Mouse (Mus musculus) stomach, embryonic 15.5 days (tissue): ENCODE measurements around the gene Lrrc75b. TPM values are rescaled to one million over a fixed set of nuclear protein-coding genes. Genes with fewer than 3 reads are reported as not detected.

ENCODE experiments used
- ATAC-seq: fragments of 200-750 bp; cut with Nextera tagmentation; 2 replicates; pipeline ENCODE4 v1.8.0; 2017; ENCODE audit warnings: low read depth, moderate number of reproducible peaks, moderate TSS enrichment; ENCODE audit not compliant: insufficient read depth, low FRiP score
- H3K27ac ChIP-seq: fragments of 300-500 bp; sonication (generic); 2 replicates; pipeline ENCODE4 v1.5.1; 2015; ENCODE audit warnings: mild to moderate bottlenecking, inconsistent platforms
- H3K27me3 ChIP-seq: fragments of 300-500 bp; sonication (generic); replicated peaks from 2 replicates; pipeline ENCODE4 v1.6.1; 2015; ENCODE audit warnings: inconsistent platforms
- H3K36me3 ChIP-seq: fragments of 300-500 bp; sonication (generic); 2 replicates; pipeline ENCODE4 v1.6.1; 2015; ENCODE audit warnings: inconsistent platforms
- H3K4me1 ChIP-seq: fragments of 300-500 bp; sonication (generic); 2 replicates; pipeline ENCODE4 v1.6.1; 2015; ENCODE audit warnings: inconsistent platforms
- H3K4me2 ChIP-seq: fragments of 300-500 bp; sonication (generic); 2 replicates; pipeline ENCODE4 v1.6.1; 2015; ENCODE audit warnings: mild to moderate bottlenecking, inconsistent platforms
- H3K4me3 ChIP-seq: fragments of 300-500 bp; sonication (generic); replicated peaks from 2 replicates; pipeline ENCODE4 v1.5.1; 2015; ENCODE audit warnings: inconsistent platforms
- H3K9ac ChIP-seq: fragments of 300-500 bp; sonication (generic); 2 replicates; pipeline ENCODE4 v1.6.1; 2015; ENCODE audit warnings: inconsistent platforms
- H3K9me3 ChIP-seq: fragments of 300-500 bp; sonication (generic); 2 replicates; pipeline ENCODE4 v1.6.1; 2016; ENCODE audit warnings: inconsistent platforms
- WGBS: fragments of 180-500 bp; shearing (Covaris S2); methylation state at CpG from one replicate; pipeline ENCODE4 v1.1.7; 2015; 5-methylcytosine and 5-hydroxymethylcytosine counted together
- polyA plus RNA-seq: library from polyadenylated mRNA; unstranded; fragments of >200 nt; fragmentation: Nextera tagmentation; extraction: Ambion mirVana; gene quantifications from 2 replicates; pipeline ENCODE4 v1.2.1, GENCODE M21; 2015

Lrrc75b gene
- polyA plus RNA-seq, 1 experiment from 2014 or later: 1.6 TPM

- no peak overlapping the region for H3K27ac ChIP-seq
- no peaks in the 10 kb centered on the region for H3K36me3 ChIP-seq
- no peaks in the 10 kb centered on the region for H3K4me1 ChIP-seq
- no peak for ATAC-seq
- peaks cover under 1% of the 10 kb centered on the region; the same call in 1 of the 2 replicates for H3K27me3 ChIP-seq
- H3K9ac ChIP-seq: no peak overlapping the region
- no peak overlapping the region for H3K4me3 ChIP-seq
- no peak overlapping the region for H3K4me2 ChIP-seq
- 81% methylated on average over 5 of the region's 5 CpGs for WGBS
- H3K9me3 ChIP-seq: no peaks in the 10 kb centered on the region
Observed at GRCm38 (mm10) chr10:75566321-75566720, 6.2 kb upstream of the Lrrc75b start.

- no peak; the same call in 1 of the 2 replicates for ATAC-seq
- H3K4me3 ChIP-seq: no peak overlapping the region
- no peaks in the 10 kb centered on the region for H3K9me3 ChIP-seq
- no peaks in the 10 kb centered on the region for H3K4me1 ChIP-seq
- H3K36me3 ChIP-seq: no peaks in the 10 kb centered on the region
- no peak overlapping the region for H3K9ac ChIP-seq
- no peak overlapping the region for H3K4me2 ChIP-seq
- WGBS: 56% methylated on average over 7 of the region's 7 CpGs
- no peak overlapping the region for H3K27ac ChIP-seq
- H3K27me3 ChIP-seq: peaks cover 5% of the 10 kb centered on the region
Observed at GRCm38 (mm10) chr10:75565906-75566305, 5.8 kb upstream of the Lrrc75b start.

- ATAC-seq: no peak
- Histone ChIP-seq H3K27me3 (peaks cover 10% of the 10 kb centered on the region), H3K36me3 (no peaks in the 10 kb centered on the region), H3K27ac (no peak overlapping the region), H3K4me2 (no peak overlapping the region), H3K4me3 (no peak overlapping the region), H3K9ac (no peak overlapping the region), H3K4me1 (peaks cover 2% of the 10 kb centered on the region; the same call in 1 of the 2 replicates), H3K9me3 (no peaks in the 10 kb centered on the region)
- 55% methylated on average over 6 of the region's 6 CpGs for WGBS
Observed at GRCm38 (mm10) chr10:75565436-75565835, 5.3 kb upstream of the Lrrc75b start.

- H3K4me2 ChIP-seq: no peak overlapping the region
Observed at GRCm38 (mm10) chr10:75564687-75565265, 4.6 kb upstream of the Lrrc75b start.

GRCm38 (mm10) chr10:75562596-75562995, 2.5 kb upstream of the Lrrc75b start:
- no peak for ATAC-seq

More at GRCm38 (mm10) chr10:75564687-75565265, 4.6 kb upstream of the Lrrc75b start:
- Histone ChIP-seq H3K27ac (no peak overlapping the region), H3K9me3 (no peaks in the 10 kb centered on the region), H3K27me3 (peaks cover 16% of the 10 kb centered on the region), H3K9ac (no peak overlapping the region), H3K4me3 (no peak overlapping the region), H3K36me3 (no peaks in the 10 kb centered on the region), H3K4me1 (peaks cover 9% of the 10 kb centered on the region; the same call in 1 of the 2 replicates)
- 78% methylated on average over 12 of the region's 12 CpGs for WGBS
- no peak for ATAC-seq

GRCm38 (mm10) chr10:75561071-75561654, 1.0 kb upstream of the Lrrc75b start, which contains the start of gene Ggt1:
Gene Ggt1, plus strand, starts transcription at chr10:75561604.
- no peak within 1 kb of the TSS for H3K27ac ChIP-seq
- H3K27me3 ChIP-seq: peaks cover 27% of the 10 kb centered on the region
- no peaks in the 10 kb centered on the region for H3K36me3 ChIP-seq
- H3K9me3 ChIP-seq: no peaks in the 10 kb centered on the region
- peaks cover 16% of the 10 kb centered on the region; the same call in 1 of the 2 replicates for H3K4me1 ChIP-seq
- no peak within 1 kb of the TSS for H3K9ac ChIP-seq
- peak within 1 kb of the TSS; percentile 98 for H3K4me2 ChIP-seq
- 63% methylated on average over 10 of the region's 10 CpGs for WGBS
- peak within 1 kb of the TSS; percentile 56; the same call in 1 of the 2 replicates for H3K4me3 ChIP-seq
- no peak for ATAC-seq

More at GRCm38 (mm10) chr10:75562596-75562995, 2.5 kb upstream of the Lrrc75b start:
- 79% methylated on average over 8 of the region's 8 CpGs for WGBS
- no peak overlapping the region for H3K27ac ChIP-seq
- H3K9me3 ChIP-seq: no peaks in the 10 kb centered on the region
- H3K4me1 ChIP-seq: peaks cover 16% of the 10 kb centered on the region; the same call in 1 of the 2 replicates
- H3K4me2 ChIP-seq: no peak overlapping the region
- no peaks in the 10 kb centered on the region for H3K36me3 ChIP-seq
- no peak overlapping the region for H3K9ac ChIP-seq
- peaks cover 27% of the 10 kb centered on the region for H3K27me3 ChIP-seq
- H3K4me3 ChIP-seq: no peak overlapping the region

GRCm38 (mm10) chr10:75560549-75560899, 394 bp upstream of the Lrrc75b start:
- H3K4me1 ChIP-seq: peaks cover 16% of the 10 kb centered on the region; the same call in 1 of the 2 replicates
- H3K4me2 ChIP-seq: peak overlapping the region; percentile 98
- peaks cover 27% of the 10 kb centered on the region for H3K27me3 ChIP-seq
- peak overlapping the region; percentile 56 for H3K4me3 ChIP-seq
- no peak for ATAC-seq
- no peaks in the 10 kb centered on the region for H3K36me3 ChIP-seq
- H3K9me3 ChIP-seq: no peaks in the 10 kb centered on the region
- 23% methylated on average over 6 of the region's 6 CpGs for WGBS
- H3K9ac ChIP-seq: no peak overlapping the region
- no peak overlapping the region for H3K27ac ChIP-seq

- Histone ChIP-seq H3K4me3 (peak overlapping the region; percentile 56), H3K4me2 (peak overlapping the region; percentile 98), H3K27me3 (peaks cover 27% of the 10 kb centered on the region), H3K36me3 (no peaks in the 10 kb centered on the region), H3K9ac (no peak overlapping the region), H3K27ac (no peak overlapping the region), H3K9me3 (no peaks in the 10 kb centered on the region), H3K4me1 (peaks cover 16% of the 10 kb centered on the region; the same call in 1 of the 2 replicates)
- 4% methylated on average over 14 of the region's 14 CpGs for WGBS
- no peak for ATAC-seq
Observed at GRCm38 (mm10) chr10:75559041-75559675, 972 bp downstream of the Lrrc75b start.

- H3K4me2 ChIP-seq: no peak overlapping the region
- no peak for ATAC-seq
Observed at GRCm38 (mm10) chr10:75558515-75558914, 1.6 kb downstream of the Lrrc75b start.

GRCm38 (mm10) chr10:75556026-75556425, 4.1 kb downstream of the Lrrc75b start:
- Histone ChIP-seq H3K4me2 (no peak overlapping the region), H3K36me3 (no peaks in the 10 kb centered on the region), H3K4me1 (peaks cover 23% of the 10 kb centered on the region), H3K27ac (peak overlapping the region; percentile 5), H3K27me3 (peaks cover 23% of the 10 kb centered on the region), H3K9me3 (no peaks in the 10 kb centered on the region), H3K9ac (no peak overlapping the region), H3K4me3 (no peak overlapping the region)
- peak; percentile 57; the same call in 1 of the 2 replicates for ATAC-seq
- 63% methylated on average over 9 of the region's 9 CpGs for WGBS

More at GRCm38 (mm10) chr10:75558515-75558914, 1.6 kb downstream of the Lrrc75b start:
- Histone ChIP-seq H3K36me3 (no peaks in the 10 kb centered on the region), H3K4me3 (no peak overlapping the region), H3K9me3 (no peaks in the 10 kb centered on the region), H3K27ac (no peak overlapping the region), H3K4me1 (peaks cover 16% of the 10 kb centered on the region; the same call in 1 of the 2 replicates), H3K27me3 (peaks cover 27% of the 10 kb centered on the region), H3K9ac (no peak overlapping the region)
- WGBS: 41% methylated on average over 3 of the region's 3 CpGs

GRCm38 (mm10) chr10:75555557-75555956, 4.6 kb downstream of the Lrrc75b start:
- H3K4me1 ChIP-seq: peaks cover 24% of the 10 kb centered on the region
- no peaks in the 10 kb centered on the region for H3K9me3 ChIP-seq
- no peak overlapping the region for H3K4me2 ChIP-seq
- no peaks in the 10 kb centered on the region for H3K36me3 ChIP-seq
- ATAC-seq: no peak
- WGBS: 75% methylated on average over 6 of the region's 6 CpGs
- H3K27me3 ChIP-seq: peaks cover 19% of the 10 kb centered on the region
- H3K27ac ChIP-seq: no peak overlapping the region; the same call in 1 of the 2 replicates
- H3K9ac ChIP-seq: no peak overlapping the region
- no peak overlapping the region for H3K4me3 ChIP-seq

GRCm38 (mm10) chr10:75554090-75554489, 6.0 kb downstream of the Lrrc75b start:
- H3K4me1 ChIP-seq: peaks cover 9% of the 10 kb centered on the region
- ATAC-seq: no peak
- whole genome bisulfite sequencing: 89% methylated on average over 8 of the region's 8 CpGs

More at GRCm38 (mm10) chr10:75554090-75554489, 6.0 kb downstream of the Lrrc75b start:
- Histone ChIP-seq H3K4me3 (no peak overlapping the region), H3K9me3 (no peaks in the 10 kb centered on the region), H3K27me3 (peaks cover 6% of the 10 kb centered on the region; the same call in 1 of the 2 replicates), H3K4me2 (no peak overlapping the region), H3K27ac (no peak overlapping the region), H3K9ac (no peak overlapping the region), H3K36me3 (no peaks in the 10 kb centered on the region)
